Mouse (Mus musculus) gastrocnemius, adult 18-20 months (tissue): Measurements from ENCODE around the gene Man1a2. TPM values are rescaled to one million over a fixed set of nuclear protein-coding genes. Genes with fewer than 3 reads are reported as not detected.

Source experiments
- DNase-seq: peaks from one replicate; pipeline ENCODE4 v3.0.0; 2021; ENCODE audit warnings: low spot score
- total RNA-seq, 2 experiments: library from RNA; stranded (reverse); gene quantifications; 2 replicates each; pipeline ENCODE4 v1.2.3; 2021

Gene Man1a2
- total RNA-seq, 2 experiments from 2014 or later: 19.6 to 26.9 TPM

DNA sequence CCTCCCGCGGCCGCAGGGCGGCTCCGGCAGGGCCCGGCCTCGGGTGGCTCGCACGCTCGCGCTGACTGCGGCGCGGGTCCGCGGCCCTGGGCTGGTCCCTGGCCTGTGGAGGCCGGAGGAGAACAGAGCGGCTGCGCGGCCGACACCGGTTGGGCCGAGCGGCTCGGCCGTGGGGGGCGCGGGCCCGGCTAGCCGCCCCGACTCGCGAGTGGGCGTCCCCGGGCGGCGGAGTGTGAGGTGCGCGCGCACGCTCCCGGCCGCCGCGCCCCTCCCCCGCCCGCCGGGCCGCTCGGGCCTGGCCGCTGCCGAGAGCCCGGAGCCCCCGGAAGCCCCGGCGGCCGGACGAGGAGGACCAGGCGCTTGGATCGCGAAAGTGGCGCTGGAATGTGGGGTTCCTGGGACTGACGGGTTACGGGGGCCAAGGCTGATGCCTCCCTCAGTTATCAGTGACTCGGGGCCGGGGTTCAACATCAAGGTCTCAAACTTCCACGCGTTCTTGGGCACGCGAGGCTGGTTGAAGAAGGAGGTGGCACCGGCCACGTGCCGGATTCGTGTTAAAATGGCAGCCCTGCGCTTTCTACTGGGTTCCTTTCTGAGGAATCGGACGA, 564 bp upstream of the Man1a2 start:
- DNase-seq: peak; percentile 56

DNA sequence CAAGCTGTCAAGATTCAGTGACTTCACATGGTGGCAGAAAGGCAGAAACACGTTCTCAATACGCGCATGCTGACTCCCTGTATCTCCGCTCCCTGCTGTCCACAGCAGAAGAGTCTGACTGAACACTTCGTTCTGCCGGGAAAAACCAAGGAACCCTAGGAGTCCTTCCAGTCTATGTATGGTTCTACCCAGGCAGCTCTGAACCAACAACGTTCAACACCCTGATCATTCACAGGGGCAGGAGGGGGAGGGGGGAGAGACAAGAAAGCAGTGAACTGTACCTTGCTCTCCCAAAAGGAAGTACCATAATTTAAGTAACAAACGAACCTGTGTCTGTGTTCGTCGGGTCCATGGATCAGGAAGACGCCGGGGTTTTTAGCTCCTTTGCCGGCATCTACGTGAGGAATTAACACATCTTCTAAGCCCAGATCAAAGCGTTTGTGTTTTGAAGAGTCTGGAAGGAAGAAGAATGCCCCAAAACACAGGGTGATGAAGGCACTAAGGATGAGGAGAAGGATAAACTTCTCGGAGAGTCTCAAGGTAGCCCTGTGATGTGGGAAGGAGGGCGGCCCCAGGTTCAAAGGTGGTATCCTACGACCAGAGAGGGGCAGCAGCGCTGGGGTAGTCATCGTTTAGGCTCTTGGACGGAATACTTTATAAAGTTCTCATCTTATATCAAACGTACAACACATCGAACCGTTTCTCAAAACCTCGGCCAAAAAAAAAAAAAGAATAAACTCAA, 898 bp downstream of the Man1a2 start:
- DNase-seq: peak; percentile 12

DNA sequence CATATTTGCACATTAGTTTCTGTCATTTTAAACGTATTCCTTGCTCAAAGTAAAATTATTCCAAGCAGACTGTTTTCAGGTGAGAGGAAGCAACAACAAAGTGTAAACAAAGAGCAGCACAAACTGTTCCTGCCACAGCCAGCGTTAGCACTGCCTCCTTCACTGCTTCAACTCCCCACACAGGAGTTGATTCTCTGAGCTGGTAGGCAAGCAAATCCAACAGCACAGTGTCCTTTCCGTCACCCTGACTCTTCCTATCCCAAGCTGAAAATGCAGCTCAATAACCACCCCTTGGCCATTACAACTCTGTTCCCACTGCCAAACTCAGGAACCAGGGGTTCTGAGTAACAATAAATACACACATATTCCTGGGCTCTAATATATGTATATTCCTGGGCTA, 2.5 kb downstream of the Man1a2 start:
- no peak for DNase-seq

DNA sequence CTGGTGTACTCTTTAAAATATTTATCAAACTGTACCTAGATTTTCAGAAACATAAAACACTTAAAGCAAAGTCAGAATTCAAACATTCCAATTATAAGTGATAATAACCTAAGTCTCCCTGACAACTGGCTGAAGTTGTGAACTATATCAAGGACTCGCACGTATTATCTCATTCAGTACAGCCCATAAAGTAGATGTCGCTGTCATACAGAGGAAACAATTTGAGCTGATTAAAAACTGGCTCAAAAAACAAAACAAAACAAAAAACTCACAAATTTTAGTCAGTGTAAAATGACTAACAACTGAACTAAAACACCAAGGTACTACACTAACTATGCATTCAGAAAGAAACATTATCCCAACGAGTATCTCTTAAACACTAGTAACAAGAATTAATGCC, 3.0 kb downstream of the Man1a2 start:
- DNase-seq: no peak

DNA sequence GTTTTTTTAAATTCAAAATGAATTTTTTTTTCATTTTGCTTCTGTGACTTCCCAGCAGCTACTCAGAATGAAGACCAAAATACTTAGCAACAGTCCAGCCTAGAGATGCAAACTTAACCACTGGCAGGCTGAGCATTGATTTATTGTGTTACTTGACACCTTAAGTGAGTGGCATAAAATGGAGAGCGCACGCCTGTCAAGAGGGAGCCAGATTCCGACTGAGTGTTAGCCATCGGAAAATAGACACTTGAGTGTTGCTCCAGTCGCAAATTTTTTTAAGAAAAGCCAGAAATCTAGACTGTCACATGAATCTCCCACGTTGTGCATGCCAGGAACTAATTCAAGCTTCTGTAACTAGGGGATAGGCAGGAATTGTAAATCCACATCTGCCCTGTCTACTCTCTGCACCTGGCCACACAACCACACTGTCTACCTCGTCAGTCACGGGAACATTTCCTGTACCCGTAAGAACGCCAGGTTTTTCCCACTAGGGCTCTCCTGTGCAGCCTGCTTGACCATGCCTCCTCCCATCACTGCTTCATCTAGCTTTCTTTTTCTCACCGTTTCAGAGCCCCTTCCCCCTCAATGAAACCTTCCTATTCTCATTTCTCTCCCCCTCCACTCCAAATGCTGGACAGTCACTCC, 3.7 kb downstream of the Man1a2 start:
- DNase-seq: peak; percentile 27

DNA sequence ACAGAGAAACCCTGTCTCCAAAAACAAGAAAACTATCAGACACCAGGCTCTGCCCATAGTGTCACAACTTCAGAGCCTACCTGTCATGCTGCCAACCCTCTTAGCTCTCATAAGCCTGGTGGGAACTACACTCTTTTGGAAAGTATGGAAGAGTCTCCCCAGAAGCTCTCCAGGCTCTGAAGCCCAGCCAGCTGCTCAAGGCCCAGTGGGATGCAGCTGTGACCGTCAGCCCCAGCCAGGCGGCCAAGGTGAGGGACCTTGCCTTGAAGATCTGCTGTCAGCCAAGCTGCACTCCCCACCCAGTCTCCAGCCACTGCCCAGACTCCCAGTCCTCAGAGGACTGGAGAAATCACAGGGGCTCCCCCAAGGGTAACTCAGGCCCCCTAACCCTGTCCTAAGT, 5.1 kb downstream of the Man1a2 start:
- no peak for DNase-seq

DNA sequence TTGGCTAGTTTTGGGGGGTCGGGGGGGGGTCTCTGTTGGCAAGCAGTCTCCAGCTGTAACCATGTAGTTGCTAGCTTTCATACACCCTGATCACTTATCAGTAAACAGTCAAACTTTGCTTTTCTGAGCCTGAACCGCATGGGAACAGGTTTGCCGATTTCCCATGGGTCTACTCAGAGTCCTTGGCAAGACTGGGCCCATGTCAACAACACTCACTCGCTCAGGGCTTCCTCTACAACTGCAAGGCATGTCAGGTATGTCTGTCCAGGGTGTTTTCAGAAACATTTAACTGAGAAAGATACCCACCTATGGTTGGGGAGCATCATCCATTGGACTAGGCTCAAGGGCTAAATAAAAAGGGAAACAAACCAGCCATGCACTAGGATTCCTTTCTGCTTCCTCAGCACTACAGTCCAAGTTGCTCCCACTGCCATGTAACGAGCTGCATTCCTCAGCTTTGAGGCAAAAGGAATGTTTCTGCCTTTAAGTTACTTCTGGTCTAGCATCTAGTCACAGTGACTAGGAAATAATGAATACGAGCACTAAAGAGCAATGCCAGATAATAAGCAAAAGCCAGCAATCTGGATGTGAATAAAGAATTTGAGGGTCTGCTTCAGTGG, 6.2 kb downstream of the Man1a2 start:
- DNase-seq: no peak

DNA sequence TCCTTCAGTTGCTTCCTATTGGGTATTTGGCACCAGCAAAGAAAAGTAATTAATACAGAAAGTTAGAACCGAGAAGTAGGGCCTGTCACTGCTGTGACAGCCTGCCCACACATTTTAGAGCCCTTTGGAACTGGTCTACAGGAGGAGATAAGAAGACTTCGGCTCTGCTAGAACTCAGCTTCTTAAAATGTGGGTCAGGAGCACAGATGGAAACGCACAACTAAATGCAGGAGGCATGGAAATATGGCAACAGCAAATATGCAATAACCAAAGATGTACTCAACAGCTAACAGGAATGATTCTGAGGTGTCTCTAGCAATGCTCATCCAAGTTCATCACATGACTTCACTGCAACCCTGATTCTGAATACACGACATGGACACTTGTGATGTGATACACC, 10.2 kb downstream of the Man1a2 start:
- DNase-seq: no peak

DNA sequence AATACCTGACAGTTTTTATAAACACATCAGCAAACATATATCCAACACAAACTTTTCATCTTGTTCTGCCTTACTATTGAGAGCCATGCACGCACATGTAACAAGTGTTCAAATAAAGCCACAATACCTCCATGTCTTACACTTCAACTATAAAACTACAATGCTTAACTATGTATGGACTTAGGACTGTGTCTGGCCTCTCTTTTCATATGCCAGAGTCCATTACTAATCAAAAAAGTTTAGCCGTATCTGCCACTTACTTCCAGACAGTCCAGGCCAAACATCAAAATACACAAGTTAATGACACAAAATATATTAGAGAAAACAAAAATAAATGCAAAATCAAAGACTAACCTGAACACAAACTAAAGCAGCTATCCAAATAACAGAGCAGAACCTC, 14.9 kb downstream of the Man1a2 start:
- no peak for DNase-seq

DNA sequence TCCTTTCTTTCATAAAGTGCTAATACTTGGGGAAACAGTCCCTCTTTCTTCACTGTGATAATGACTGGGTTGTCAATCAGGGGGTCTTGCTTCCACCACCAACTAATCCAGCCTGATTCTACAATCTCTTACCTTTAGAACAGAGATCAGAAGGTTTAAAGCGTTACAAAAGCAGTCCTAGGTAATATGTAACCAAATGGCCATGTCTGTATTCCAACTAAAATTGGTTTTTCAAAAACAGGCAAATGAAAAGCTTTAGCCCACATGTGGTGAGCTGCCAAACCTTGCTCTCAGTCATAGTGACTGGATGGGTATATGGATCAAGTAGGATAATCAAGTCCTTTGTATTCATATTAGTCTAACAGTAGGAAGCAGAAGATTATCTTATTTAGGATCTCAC, 32.0 kb downstream of the Man1a2 start:
- DNase-seq: no peak

DNA sequence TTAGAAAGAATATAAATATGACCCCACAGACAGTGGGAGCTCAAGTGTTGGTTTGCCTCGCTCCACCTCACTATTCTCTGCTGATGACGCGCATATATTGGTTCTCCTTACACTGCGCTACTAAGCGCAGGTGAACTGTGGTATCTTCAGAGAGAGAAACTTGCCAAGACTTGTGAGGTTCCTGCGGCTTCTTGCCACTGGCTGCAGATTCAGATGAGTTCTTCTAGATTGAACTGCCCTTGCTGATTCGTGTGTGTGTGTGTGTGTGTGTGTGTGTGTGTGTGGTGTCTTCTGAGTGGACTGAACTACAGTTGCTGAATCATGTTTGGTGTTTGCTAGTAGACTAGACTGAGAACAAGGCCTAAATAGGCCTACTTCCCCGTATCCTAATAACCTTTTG, 43.7 kb downstream of the Man1a2 start:
- no peak for DNase-seq

DNA sequence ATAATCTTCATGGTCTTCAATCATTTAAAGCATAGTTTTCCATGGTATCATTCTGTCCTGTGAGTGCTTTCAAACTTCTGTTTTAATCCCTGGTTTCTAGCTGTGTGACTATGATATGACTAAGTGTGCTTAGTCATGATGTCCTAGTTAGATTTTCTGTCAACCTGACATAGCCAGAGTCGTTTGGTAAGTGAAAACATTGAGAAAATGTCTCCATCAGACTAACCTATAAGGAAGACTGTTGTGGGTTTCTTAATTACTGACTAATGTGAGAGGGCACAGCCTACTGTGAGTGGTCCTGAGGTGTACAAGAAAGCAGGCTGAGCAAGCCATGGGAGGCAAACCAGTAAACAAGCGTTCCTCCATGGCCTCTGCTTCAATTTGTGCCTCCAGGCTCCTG, 49.0 kb downstream of the Man1a2 start:
- DNase-seq: no peak

DNA sequence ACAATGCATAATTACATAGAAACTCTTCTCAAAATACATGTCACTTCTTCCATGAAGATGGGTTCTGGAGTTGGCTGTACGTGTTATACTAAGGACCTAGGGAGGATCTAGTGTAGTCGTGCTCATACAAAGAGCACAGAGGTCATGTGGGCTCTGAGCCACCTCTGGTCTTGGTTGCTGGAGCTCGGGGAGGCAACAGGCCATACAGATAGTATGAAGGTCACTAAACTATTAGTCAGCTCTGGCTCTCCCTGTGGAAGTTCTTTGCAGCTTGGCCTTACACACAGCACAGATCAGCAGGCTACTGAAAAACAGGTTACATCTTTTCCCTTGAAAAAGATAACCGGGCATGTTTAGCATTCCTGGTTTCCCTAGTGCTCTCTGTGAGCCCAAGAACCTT, 50.5 kb downstream of the Man1a2 start:
- DNase-seq: no peak

DNA sequence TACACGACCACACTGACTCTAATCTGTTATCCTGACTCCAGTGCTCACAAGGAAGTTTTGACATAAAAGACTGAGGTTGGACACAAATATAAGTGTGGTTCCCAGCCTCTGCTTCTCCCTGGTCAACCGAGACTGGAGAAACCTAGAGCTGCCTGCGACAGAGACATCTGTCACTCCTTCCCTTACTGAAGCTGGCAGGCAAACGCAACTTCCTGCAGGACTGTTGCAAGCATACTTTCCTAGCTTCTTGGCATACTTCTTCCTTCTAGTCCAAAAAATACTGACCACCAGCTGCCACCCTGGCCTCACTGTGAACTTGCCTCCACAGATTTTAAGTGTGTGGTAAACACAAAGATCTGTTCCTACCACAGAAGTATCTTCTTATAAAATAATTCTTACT, 66.8 kb downstream of the Man1a2 start:
- peak; percentile 7 for DNase-seq

DNA sequence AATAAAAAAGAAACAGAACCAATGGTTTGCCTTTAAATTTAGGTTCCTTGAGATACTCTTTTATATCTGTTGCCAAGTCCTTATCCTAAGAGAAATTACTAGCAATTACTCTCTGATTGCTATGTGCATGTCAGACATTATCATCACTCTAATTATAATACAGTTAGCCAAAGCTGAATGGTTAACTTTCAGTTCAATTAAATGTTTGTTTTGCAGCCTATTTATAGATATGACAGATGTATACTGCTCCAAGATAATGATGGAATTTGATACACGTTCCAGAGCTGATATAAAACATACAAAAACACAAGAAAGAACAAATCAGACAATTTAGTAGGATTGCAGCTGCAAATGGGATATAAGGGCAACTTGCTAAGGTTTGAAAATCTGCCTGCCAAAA, 74.4 kb downstream of the Man1a2 start:
- DNase-seq: no peak

DNA sequence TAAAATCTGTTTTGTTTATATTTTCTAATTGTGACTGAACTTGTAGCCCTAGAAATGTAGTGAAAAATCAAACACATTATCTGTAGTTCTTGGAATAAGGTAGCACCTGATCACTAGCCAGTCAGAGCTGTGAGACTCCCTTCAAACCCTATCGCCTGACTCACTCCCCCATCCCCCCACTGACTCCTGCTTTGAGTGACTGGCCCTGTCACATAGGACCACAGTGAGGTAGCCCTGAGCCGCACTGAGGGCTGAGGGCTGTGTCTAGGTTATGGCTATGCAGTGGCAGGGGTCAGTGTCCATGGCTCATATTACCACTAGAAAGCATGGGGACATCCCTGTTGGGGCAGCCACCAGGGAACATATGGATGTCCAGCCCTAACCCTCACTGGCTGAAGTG, 80.8 kb downstream of the Man1a2 start:
- DNase-seq: no peak

DNA sequence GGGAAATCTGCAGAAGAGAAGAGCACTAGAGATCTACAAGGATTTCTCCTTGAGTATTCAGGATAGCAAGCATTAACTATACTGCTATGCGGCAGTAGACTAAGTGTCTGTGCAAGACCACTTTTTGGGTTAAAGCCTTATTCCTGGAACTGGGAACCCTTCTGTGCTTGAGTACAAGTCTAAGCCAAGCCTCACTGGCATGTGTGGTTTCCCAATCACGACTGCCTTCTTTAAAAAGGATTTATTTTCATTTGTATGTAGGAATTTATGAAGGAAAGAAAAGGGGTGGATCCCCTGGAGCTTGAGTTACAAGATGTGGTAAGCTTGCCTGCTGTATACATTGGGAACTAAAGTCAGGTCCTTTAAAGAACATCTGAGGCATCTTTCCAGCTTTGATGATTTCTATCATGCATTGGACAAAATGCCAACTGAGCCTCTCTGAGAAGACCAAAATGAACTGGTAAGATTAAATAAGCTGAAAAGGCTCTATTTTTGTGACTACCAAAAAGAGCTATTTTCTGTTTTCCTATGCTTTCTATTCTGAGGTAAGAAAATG, 86.0 kb downstream of the Man1a2 start:
- DNase-seq: no peak

DNA sequence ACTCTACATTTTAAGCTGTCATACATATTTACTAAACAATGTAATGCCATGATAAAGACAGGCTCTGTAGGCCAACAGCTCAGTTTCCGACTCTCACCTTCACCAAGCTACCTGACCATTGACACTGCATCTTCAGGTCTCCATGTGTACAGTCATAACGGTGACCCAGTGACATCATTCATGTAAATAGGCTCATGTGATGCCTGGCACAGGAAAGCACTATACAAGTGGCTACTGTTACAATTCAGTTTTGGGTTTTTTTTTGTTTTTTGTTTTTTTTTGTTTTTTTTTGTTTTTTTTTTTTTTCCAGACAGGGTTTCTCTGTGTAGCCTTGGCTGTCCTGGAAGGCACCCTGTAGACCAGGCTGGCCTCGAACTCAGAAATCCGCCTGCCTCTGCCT, 94.2 kb downstream of the Man1a2 start:
- DNase-seq: no peak

DNA sequence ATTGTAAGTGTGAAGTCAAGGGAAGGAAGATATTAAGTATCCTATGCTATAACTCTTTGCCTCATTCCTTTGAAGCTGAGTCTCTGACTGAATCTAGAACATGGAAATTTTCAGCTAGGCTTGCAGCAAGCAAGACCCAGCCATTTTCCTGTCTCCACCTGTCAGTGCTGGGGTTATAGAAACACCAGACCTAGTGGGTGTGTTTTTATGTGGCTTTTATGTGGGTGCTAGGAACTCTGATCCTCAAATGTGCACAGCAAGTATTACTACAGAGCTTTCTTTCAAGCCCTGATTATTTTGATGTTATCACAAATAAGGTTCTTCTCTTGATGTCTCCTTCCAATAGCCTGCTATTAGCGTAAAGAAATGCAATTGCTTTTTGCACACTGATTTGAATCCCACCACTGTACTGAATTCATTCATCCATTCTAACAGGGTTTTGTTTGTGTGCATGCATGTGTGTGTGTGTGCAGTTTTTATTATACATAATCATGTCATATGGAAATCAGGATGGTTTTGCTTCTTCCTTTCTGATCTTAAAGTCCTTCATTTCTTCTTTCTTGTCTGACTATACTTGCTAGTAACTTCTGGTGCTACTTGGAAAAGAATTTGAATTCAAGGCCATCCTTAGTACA, 102.5 kb downstream of the Man1a2 start:
- no peak for DNase-seq

DNA sequence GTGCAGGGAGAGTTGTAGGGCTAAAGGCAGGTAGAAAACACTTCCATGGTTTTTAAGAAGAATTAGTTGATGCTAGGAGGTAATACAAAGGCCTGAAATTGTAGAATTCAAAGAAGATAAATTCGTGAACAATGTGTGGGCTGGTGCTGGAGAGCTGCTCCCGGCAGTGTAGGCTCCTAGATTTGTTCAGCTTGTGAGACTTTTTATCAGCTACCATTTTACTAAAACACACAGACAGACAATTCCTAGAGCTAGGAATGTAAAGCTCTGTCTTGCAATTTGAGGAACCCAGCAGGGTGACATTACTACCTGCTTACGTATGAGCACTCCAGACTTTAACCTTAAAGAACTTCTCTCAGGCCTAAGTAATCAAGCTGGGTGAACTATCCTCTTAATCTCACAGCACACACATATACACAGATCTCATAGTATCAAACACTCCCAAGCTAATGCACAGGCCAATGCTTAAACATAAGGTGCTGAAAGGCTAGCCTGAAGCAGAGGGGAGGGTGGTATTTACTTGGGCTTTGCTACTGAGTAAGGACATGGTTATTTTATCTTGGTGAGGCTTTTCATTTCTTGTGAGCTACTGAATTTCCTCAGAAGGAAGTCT, 112.6 kb downstream of the Man1a2 start:
- no peak for DNase-seq
